Mouse (Mus musculus) heart, postnatal 0 days (tissue): ENCODE measurements at regions not wholly inside any gene's neighbourhood (a gene's known extent, or its start where the extent isn't known, plus 50 kb on each side); places are given as distances from the start of the nearest gene placed in this dataset.

ENCODE experiments used
- CTCF ChIP-seq: IDR thresholded peaks from 2 replicates; pipeline ENCODE4 v1.5.1; 2016; ENCODE audit warnings: antibody characterized with exemption, control low read depth, low read depth
- EP300 ChIP-seq: IDR thresholded peaks from 2 replicates; pipeline ENCODE4 v1.6.1; 2016; ENCODE audit warnings: antibody characterized with exemption, low read depth

- no peak for TF ChIP-seq EP300
- TF ChIP-seq CTCF = no peak
Measured at GRCm38 (mm10) chr10:9534552-9534951, 140.5 kb downstream of the Samd5 start.
